Mouse (Mus musculus) stomach, embryonic 16.5 days (tissue): ENCODE measurements at regions not wholly inside any gene's neighbourhood (a gene's known extent, or its start where the extent isn't known, plus 50 kb on each side); places are given as distances from the start of the nearest gene placed in this dataset.

ENCODE experiments used
- ATAC-seq: fragments of 200-750 bp; cut with Nextera tagmentation; 2 replicates; pipeline ENCODE4 v1.8.0; 2017; ENCODE audit warnings: moderate number of reproducible peaks, moderate TSS enrichment; ENCODE audit not compliant: insufficient read depth, low FRiP score
- H3K27ac ChIP-seq: fragments of 300-500 bp; sonication (generic); 2 replicates; pipeline ENCODE4 v1.5.1; 2014; ENCODE audit warnings: low read length
- H3K27me3 ChIP-seq: fragments of 300-500 bp; sonication (generic); 2 replicates; pipeline ENCODE4 v1.6.1; 2014; ENCODE audit warnings: low read length, control low read depth, mixed read lengths; ENCODE audit not compliant: control insufficient read depth, insufficient read depth
- H3K36me3 ChIP-seq: fragments of 300-500 bp; sonication (generic); 2 replicates; pipeline ENCODE4 v1.6.1; 2014; ENCODE audit warnings: low read length; ENCODE audit not compliant: control insufficient read depth, insufficient read depth
- H3K4me1 ChIP-seq: fragments of 300-500 bp; sonication (generic); 2 replicates; pipeline ENCODE4 v1.6.1; 2014; ENCODE audit warnings: low read length, control low read depth, mixed read lengths; ENCODE audit not compliant: control insufficient read depth, insufficient read depth
- H3K4me2 ChIP-seq: fragments of 300-500 bp; sonication (generic); 2 replicates; pipeline ENCODE4 v1.6.1; 2014; ENCODE audit warnings: low read depth, low read length, mixed read lengths
- H3K4me3 ChIP-seq: fragments of 300-500 bp; sonication (generic); replicated peaks from 2 replicates; pipeline ENCODE4 v1.5.1; 2014; ENCODE audit warnings: mild to moderate bottlenecking, low read length
- H3K9ac ChIP-seq: fragments of 300-500 bp; sonication (generic); 2 replicates; pipeline ENCODE4 v1.6.1; 2014; ENCODE audit warnings: low read length
- H3K9me3 ChIP-seq: fragments of 300-500 bp; sonication (generic); replicated peaks from 2 replicates; pipeline ENCODE4 v1.6.1; 2016; ENCODE audit warnings: low read length, control low read depth; ENCODE audit not compliant: control insufficient read depth
- WGBS: fragments of 180-500 bp; shearing (Covaris S2); extraction: QIAGEN DNeasy Blood & Tissue Kit; methylation state at CpG from one replicate; pipeline ENCODE4 v1.1.7; 2014; 5-methylcytosine and 5-hydroxymethylcytosine counted together

DNA sequence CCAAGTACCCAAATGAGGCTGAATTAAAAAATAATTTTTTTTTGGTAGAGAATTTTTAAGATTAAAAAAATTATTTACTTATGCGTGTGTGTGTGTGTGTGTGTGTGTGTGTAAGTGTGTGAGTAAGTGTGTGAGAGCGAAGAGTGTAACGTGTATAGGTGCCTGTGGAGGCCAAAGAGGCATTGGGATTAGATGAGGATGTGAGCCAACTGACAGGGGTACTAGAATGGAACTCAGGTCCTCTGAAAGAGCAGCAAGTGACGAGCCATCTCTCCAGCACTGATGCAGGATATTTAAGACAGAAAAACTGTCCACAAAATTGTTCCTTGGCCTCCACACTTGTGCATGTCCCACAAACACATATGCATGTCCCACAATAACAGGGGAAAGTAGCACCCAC is 121.0 kb downstream of the Qrsl1 start:
- no peak for ATAC-seq
- 91% methylated on average over 4 of the region's 4 CpGs for WGBS
- H3K4me2 ChIP-seq, result no peak overlapping the region

DNA sequence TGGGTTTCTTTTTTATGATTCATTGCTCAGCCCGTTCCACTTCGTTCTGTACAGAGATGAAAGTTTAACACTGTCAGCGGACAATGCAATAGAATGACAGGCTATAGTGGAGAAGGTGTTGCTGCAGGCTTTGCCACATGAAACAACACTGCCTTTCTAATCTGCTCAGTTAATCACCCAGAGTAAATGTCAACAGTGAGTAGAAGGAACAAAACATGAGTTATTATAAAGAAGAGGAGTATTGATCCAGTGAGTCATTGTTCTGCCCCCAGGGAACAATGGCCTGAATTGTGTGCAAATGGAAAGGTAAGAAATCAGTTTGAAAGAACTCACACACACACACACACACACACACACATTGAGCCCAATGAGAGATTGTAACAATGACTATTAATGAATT is 118.2 kb downstream of the Qrsl1 start:
- Histone ChIP-seq H3K4me2 (no peak overlapping the region), H3K9me3 (peaks cover 5% of the 10 kb centered on the region; the same call in 1 of the 2 replicates), H3K4me1 (no peaks in the 10 kb centered on the region), H3K27me3 (no peaks in the 10 kb centered on the region), H3K4me3 (no peak overlapping the region), H3K27ac (no peak overlapping the region), H3K9ac (no peak overlapping the region), H3K36me3 (no peaks in the 10 kb centered on the region)
- 64% methylated on average over 3 of the region's 3 CpGs for WGBS
- no peak for ATAC-seq

More for the DNA sequence above, 121.0 kb downstream of the Qrsl1 start:
- Histone ChIP-seq H3K9me3 (peaks cover 5% of the 10 kb centered on the region; the same call in 1 of the 2 replicates), H3K4me1 (no peaks in the 10 kb centered on the region), H3K9ac (no peak overlapping the region), H3K27ac (no peak overlapping the region), H3K36me3 (no peaks in the 10 kb centered on the region), H3K4me3 (no peak overlapping the region), H3K27me3 (no peaks in the 10 kb centered on the region)

DNA sequence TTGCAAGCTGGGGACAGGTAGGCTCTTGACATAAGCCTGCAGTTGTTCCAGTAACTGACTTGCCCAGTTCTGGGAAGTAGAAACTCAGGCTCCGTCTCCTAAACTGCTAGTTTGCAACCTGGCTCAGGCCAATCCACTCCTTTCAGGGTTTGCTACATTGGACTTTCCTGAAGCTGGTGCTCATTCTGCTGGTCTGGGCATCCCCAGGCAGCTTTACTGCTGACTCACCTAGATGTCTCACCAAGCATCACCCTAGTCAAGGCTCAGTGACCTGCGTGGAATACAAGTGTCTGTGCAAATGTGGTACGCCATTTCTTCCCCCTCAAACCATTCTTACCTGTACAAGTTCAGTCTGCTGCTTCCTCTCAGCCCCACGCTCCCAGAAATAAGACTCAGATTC is 110.8 kb downstream of the Qrsl1 start:
- H3K36me3 ChIP-seq, result no peaks in the 10 kb centered on the region
- H3K9me3 ChIP-seq, result no peaks in the 10 kb centered on the region
- H3K4me3 ChIP-seq, result no peak overlapping the region
- H3K27ac ChIP-seq, result no peak overlapping the region
- H3K27me3 ChIP-seq, result no peaks in the 10 kb centered on the region
- no peak for ATAC-seq
- H3K4me1 ChIP-seq, result no peaks in the 10 kb centered on the region
- WGBS, result 91% methylated on average over 4 of the region's 4 CpGs
- H3K9ac ChIP-seq, result no peak overlapping the region
- H3K4me2 ChIP-seq, result no peak overlapping the region

DNA sequence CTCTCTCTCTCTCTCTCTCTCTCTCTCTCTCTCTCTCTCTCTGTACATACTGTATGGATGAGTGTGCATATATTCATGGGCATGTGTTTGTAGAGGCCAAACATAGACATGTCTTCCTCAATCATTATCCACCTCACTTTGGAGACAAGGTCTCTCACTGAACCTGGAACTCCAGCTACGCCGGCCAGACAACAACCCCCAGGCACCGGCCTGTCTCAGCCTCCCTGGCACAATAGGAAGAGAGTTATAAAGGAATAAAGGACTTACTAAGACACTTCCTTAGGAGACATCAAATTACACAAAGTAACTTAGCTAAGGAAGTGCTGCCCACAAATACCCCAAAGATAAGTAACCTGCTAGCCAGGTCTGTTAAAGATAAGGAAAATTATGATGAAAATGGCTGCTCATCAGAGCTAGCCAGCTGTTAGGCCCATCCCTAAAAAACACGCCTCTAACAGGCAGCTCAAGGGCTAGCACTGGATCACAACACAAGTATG is 110.0 kb downstream of the Qrsl1 start:
- Histone ChIP-seq H3K27ac (no peak overlapping the region), H3K4me3 (no peak overlapping the region), H3K4me2 (no peak overlapping the region), H3K27me3 (no peaks in the 10 kb centered on the region), H3K9ac (no peak overlapping the region), H3K9me3 (no peaks in the 10 kb centered on the region), H3K4me1 (no peaks in the 10 kb centered on the region), H3K36me3 (no peaks in the 10 kb centered on the region)
- 89% methylated on average over 4 of the region's 4 CpGs for WGBS
- no peak; the same call in 1 of the 2 replicates for ATAC-seq

DNA sequence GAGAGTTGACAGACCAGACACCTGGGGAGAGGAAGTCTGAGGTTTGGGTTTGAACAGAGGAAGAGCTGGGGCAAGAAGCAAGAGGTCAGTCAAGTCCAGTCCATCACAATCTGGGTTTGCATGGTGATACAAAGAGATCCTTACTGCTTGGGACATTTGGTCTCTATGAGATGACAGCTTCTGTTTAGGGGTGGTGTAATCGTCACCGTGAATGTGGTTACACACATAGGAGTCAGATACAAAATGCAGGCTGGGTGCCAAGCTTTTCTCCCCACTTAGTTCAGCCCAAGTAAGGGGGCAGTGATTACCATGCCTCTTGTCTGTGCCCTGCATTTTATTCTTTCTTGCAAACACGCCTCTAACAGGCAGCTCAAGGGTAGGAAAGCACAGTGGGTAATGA is 108.9 kb downstream of the Qrsl1 start:
- H3K9ac ChIP-seq, result no peak overlapping the region
- H3K4me2 ChIP-seq, result no peak overlapping the region
- no peak overlapping the region for H3K4me3 ChIP-seq
- H3K9me3 ChIP-seq, result no peaks in the 10 kb centered on the region
- 82% methylated on average over 3 of the region's 3 CpGs for WGBS
- no peaks in the 10 kb centered on the region for H3K4me1 ChIP-seq
- ATAC-seq, result no peak
- no peaks in the 10 kb centered on the region for H3K36me3 ChIP-seq
- H3K27ac ChIP-seq, result no peak overlapping the region
- no peaks in the 10 kb centered on the region for H3K27me3 ChIP-seq

DNA sequence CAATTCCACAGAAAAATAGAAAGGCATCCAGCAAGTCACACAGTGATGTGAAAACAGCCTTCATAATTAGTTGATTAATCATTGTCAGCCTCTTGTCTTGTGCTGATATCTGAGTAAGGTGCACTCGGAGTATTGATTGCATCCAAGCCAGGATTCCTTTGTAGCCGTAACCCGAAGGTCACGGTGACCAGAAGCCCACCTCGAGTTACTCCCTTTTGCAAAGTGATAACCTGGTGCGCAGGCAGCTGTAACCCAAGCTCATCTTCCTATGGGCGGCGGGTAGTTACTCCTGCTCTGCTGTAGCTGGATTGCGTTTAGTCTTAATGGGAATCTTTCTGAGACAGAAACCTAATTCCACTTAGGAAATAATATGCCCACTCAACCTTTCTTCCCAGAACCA is 107.0 kb downstream of the Qrsl1 start:
- no peak overlapping the region for H3K4me2 ChIP-seq
- 55% methylated on average over 9 of the region's 9 CpGs for WGBS
- H3K9me3 ChIP-seq, result no peaks in the 10 kb centered on the region
- no peak overlapping the region for H3K4me3 ChIP-seq
- no peaks in the 10 kb centered on the region for H3K36me3 ChIP-seq
- no peak for ATAC-seq
- H3K4me1 ChIP-seq, result no peaks in the 10 kb centered on the region
- no peak overlapping the region for H3K27ac ChIP-seq
- no peaks in the 10 kb centered on the region for H3K27me3 ChIP-seq
- H3K9ac ChIP-seq, result no peak overlapping the region

DNA sequence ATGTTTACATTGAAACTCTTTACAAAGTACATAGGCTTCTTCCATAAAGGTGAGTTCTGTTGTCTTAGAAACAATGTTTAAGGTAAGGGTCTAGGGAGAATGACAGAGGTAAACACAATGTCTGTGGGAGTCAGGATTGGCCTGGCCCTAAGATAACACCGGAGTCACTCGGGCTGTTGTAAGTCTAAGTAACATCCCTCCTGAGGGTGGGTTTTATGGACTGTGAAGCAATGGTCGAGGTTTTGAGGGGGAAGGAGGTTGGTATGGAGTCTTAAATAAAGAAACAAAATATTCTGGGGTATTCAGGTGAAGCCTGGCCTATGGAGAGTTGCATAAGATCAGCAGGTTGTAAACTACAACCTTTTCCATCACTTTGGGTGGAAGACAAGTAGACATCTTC is 101.5 kb downstream of the Qrsl1 start:
- H3K9ac ChIP-seq, result no peak overlapping the region
- no peak overlapping the region for H3K4me3 ChIP-seq
- no peaks in the 10 kb centered on the region for H3K9me3 ChIP-seq
- no peaks in the 10 kb centered on the region for H3K4me1 ChIP-seq
- H3K4me2 ChIP-seq, result no peak overlapping the region
- H3K27ac ChIP-seq, result no peak overlapping the region
- no peaks in the 10 kb centered on the region for H3K36me3 ChIP-seq
- no peak for ATAC-seq
- H3K27me3 ChIP-seq, result no peaks in the 10 kb centered on the region
- WGBS, result 51% methylated on average over 3 of the region's 3 CpGs

DNA sequence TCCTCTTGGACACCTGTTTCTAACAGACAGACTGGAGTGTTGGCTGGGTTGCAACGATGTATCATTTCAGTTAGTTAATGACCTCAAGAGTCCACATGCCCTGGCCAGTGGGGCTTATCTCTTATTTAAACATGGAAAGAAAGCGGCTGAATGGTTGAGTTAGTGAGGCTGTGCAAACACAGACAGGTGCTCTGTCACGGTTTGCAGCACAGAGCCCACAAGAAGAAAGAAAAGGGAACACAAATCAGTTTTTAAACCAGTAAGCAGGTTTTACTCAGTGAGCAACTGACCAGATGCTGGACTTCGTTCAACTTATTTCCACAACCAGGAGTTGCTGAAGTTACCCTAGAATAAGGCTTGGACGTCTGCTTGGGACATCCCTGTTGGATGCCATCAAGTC is 86.3 kb downstream of the Qrsl1 start:
- H3K4me3 ChIP-seq, result no peak overlapping the region
- H3K27ac ChIP-seq, result no peak overlapping the region
- no peaks in the 10 kb centered on the region for H3K4me1 ChIP-seq
- peak; percentile 60; the same call in 1 of the 2 replicates for ATAC-seq
- no peak overlapping the region for H3K4me2 ChIP-seq
- H3K27me3 ChIP-seq, result no peaks in the 10 kb centered on the region
- H3K36me3 ChIP-seq, result no peaks in the 10 kb centered on the region
- WGBS, result 36% methylated on average over 5 of the region's 5 CpGs
- H3K9ac ChIP-seq, result no peak overlapping the region
- no peaks in the 10 kb centered on the region for H3K9me3 ChIP-seq

DNA sequence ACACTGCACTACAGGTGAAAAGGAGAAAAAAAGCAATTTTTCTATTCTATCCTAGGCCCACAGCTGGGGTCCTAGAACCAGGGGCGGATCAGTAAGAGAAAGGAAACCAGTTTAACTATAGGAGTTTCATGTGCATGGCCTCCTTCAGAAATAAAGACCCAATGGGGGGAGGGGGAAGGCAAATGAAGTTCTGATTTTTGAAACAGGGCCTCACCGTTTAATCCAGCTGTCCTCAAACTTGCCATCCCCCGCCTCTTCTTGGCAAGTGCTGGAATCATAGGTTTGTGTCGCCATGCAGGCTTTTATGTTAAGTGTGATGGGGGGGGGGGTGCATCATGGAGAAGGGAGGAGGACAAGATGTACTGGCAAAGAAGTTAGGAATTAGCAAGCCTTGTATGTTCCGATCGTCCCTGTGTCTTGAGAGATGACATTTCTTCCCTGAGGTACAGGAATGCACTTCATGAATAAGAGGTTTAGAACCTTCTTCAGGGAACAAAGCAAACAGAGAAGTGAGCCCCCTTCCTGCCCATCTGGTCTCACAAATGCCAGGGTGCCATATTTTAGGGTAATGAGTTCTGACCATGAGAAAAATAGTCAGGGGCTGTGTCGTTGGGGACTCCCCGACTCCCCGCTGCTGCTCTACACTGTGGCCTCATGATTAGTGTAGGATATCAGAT is 83.9 kb downstream of the Qrsl1 start:
- H3K4me2 ChIP-seq, result no peak overlapping the region
- H3K4me1 ChIP-seq, result no peaks in the 10 kb centered on the region
- no peaks in the 10 kb centered on the region for H3K9me3 ChIP-seq
- H3K9ac ChIP-seq, result no peak overlapping the region
- H3K27ac ChIP-seq, result no peak overlapping the region
- ATAC-seq, result no peak
- H3K4me3 ChIP-seq, result no peak overlapping the region
- no peaks in the 10 kb centered on the region for H3K27me3 ChIP-seq
- H3K36me3 ChIP-seq, result no peaks in the 10 kb centered on the region
- WGBS, result 79% methylated on average over 9 of the region's 9 CpGs
